Mouse (Mus musculus) C2C12 (cell line): ENCODE measurements around the gene Stk16.

Experiments
- CEBPB ChIP-seq: IDR thresholded peaks from one replicate; pipeline ENCODE4 v1.6.1; 2011; ENCODE audit warnings: low read depth, mild to moderate bottlenecking, control low read depth, moderate library complexity
- CTCF ChIP-seq: IDR thresholded peaks from one replicate; pipeline ENCODE4 v1.5.1; 2011; ENCODE audit not compliant: control insufficient read depth, insufficient read depth, insufficient read length
- FOSL1 ChIP-seq: IDR thresholded peaks from one replicate; pipeline ENCODE4 v1.8.0; 2011; ENCODE audit warnings: mild to moderate bottlenecking, low read length; ENCODE audit not compliant: poor library complexity, insufficient read depth, severe bottlenecking
- MAX ChIP-seq: IDR thresholded peaks from one replicate; pipeline ENCODE4 v1.6.1; 2011; ENCODE audit warnings: mild to moderate bottlenecking, control low read depth
- MYOG ChIP-seq: IDR thresholded peaks from one replicate; pipeline ENCODE4 v1.6.1; 2011; ENCODE audit not compliant: control insufficient read depth, insufficient read length; ENCODE audit errors: extremely low read depth
- USF1 ChIP-seq: IDR thresholded peaks from one replicate; pipeline ENCODE4 v1.6.1; 2011; ENCODE audit warnings: low read depth, mild to moderate bottlenecking, control low read depth, moderate library complexity

GRCm38 (mm10) chr1:75181377-75181870 lies 29.2 kb upstream of the Stk16 start:
- TF ChIP-seq USF1, result no peak
- TF ChIP-seq CTCF, result no peak
- no peak for TF ChIP-seq MAX
- TF ChIP-seq CEBPB, result no peak
- no peak for TF ChIP-seq MYOG
- no peak for TF ChIP-seq FOSL1
